Mouse (Mus musculus) hindbrain, postnatal 0 days (tissue): ENCODE results near the gene Alppl2. TPM values are rescaled to one million over a fixed set of nuclear protein-coding genes. Genes with fewer than 3 reads are reported as not detected.
A peak's percentile ranks its signal among the peaks of the same experiment; 100 is the strongest.

Source experiments
- ATAC-seq: fragments of 200-750 bp; cut with Nextera tagmentation; 2 replicates; pipeline ENCODE4 v1.8.0; 2017; ENCODE audit warnings: mild to moderate bottlenecking, moderate TSS enrichment, moderate library complexity
- DNase-seq: peaks from one replicate; pipeline ENCODE4 v3.0.0-alpha.2; 2015; ENCODE audit warnings: low spot score
- H3K27ac ChIP-seq: fragments of 300-500 bp; sonication (generic); 2 replicates; pipeline ENCODE4 v1.5.1; 2014; ENCODE audit warnings: mild to moderate bottlenecking
- H3K27me3 ChIP-seq: fragments of 300-500 bp; sonication (generic); 2 replicates; pipeline ENCODE4 v1.6.1; 2014; ENCODE audit warnings: low read length, mixed read lengths; ENCODE audit not compliant: insufficient read depth
- H3K36me3 ChIP-seq: fragments of 300-500 bp; sonication (generic); 2 replicates; pipeline ENCODE4 v1.6.1; 2014; ENCODE audit warnings: low read length, mixed read lengths; ENCODE audit not compliant: insufficient read depth
- H3K4me1 ChIP-seq: fragments of 300-500 bp; sonication (generic); 2 replicates; pipeline ENCODE4 v1.6.1; 2014; ENCODE audit warnings: antibody characterized with exemption, low read length, mixed read lengths; ENCODE audit not compliant: insufficient read depth
- H3K4me2 ChIP-seq: fragments of 300-500 bp; sonication (generic); 2 replicates; pipeline ENCODE4 v1.6.1; 2014; ENCODE audit warnings: low read depth, mild to moderate bottlenecking, low read length, moderate library complexity, mixed read lengths
- H3K4me3 ChIP-seq: fragments of 300-500 bp; sonication (generic); 2 replicates; pipeline ENCODE4 v1.5.1; 2014; ENCODE audit warnings: low read length
- H3K9ac ChIP-seq: fragments of 300-500 bp; sonication (generic); replicated peaks from 2 replicates; pipeline ENCODE4 v1.6.1; 2014; ENCODE audit warnings: mild to moderate bottlenecking, low read length, moderate library complexity, mixed read lengths
- H3K9me3 ChIP-seq: fragments of 300-500 bp; sonication (generic); 2 replicates; pipeline ENCODE4 v1.6.1; 2016; ENCODE audit warnings: low read length, mixed read lengths
- CTCF ChIP-seq: IDR thresholded peaks from 2 replicates; pipeline ENCODE4 v1.5.1; 2016; ENCODE audit warnings: antibody characterized with exemption, control low read depth, low read depth
- WGBS: fragments of 180-500 bp; shearing (Covaris S2); extraction: QIAGEN DNeasy Blood & Tissue Kit; methylation state at CpG from one replicate; pipeline ENCODE4 v1.1.7; 2014; 5-methylcytosine and 5-hydroxymethylcytosine counted together
- polyA plus RNA-seq: library from polyadenylated mRNA; unstranded; fragments of >200 nt; fragmentation: Nextera tagmentation; extraction: Ambion mirVana; gene quantifications from 2 replicates; pipeline ENCODE4 v1.2.1, GENCODE M21; 2015
- total RNA-seq: library from RNA; depleted of rRNA; stranded (reverse); fragments of >200 nt; gene quantifications from 2 replicates; pipeline ENCODE4 v1.2.3, GENCODE M21; 2014

Gene Alppl2
- total and polyA plus RNA-seq, 2 experiments from 2014 or later, result not detected

DNA sequence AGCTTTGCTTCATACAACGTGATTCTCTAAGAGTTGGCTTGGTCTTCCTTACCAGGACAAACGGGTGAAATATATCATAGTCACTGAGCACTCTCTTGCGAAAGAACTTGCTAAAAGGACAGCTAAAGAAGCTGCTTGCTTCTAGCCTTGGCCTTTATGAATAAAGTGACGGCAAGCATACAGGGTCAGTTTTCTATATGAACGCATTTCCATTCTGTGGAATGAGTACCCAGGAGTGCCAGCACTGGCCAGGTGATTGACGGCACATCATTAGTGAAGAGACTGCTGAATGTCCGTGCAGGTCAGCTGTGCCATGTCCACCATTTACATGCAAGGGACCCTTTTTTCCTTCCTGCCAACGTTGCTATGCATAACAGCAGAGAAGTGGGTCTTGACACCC, 16.8 kb upstream of the Alppl2 start:
- Histone ChIP-seq H3K27me3 (no peaks in the 10 kb centered on the region), H3K4me1 (no peaks in the 10 kb centered on the region), H3K27ac (no peak overlapping the region), H3K4me2 (no peak overlapping the region), H3K4me3 (no peak overlapping the region), H3K9me3 (no peaks in the 10 kb centered on the region), H3K36me3 (no peaks in the 10 kb centered on the region), H3K9ac (no peak overlapping the region)
- 72% methylated on average over 8 of the region's 8 CpGs for WGBS
- no peak for DNase-seq
- no peak for ATAC-seq
- no peak for TF ChIP-seq CTCF

DNA sequence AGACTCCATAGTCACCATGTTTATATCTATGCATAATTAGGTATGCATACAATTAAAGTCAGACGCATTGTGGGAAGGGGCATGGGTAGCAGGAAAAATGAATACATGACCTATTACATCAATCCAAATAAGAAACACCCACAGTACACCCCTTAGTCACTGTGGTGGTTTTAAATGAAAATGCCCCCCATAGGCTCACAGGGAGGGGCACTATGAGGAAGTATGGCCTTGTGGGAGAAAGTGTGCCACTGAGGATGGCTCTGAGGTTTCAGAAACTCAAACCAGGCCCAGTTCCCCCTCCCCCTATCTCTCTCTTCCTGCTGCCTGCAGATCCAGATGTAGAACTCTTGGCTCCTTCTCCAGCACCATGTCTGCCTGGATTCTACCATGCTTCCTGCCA, 14.2 kb upstream of the Alppl2 start:
- Histone ChIP-seq H3K9ac (no peak overlapping the region), H3K36me3 (no peaks in the 10 kb centered on the region)

DNA sequence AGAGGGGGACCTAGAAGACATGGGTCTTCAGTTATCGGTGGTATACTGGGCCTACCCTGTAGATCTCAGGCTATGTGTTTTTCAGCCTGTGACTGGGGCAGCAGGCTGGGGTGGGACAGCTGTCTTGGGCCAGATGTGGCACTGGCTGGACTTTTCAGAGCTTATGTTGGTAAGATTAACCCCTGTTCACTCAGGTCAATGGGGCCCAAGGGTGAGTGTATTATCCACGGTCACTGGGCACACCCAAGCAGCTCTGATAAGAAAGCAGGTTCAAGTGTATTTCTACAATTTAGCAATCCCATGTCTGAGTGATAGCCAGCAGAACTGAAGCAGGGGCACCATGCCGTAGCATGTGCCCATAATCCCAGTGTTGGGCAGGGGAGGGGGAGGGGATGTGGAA, 12.4 kb upstream of the Alppl2 start:
- WGBS, result 89% methylated on average over 3 of the region's 3 CpGs
- TF ChIP-seq CTCF, result no peak
- Histone ChIP-seq H3K36me3 (no peaks in the 10 kb centered on the region), H3K27me3 (no peaks in the 10 kb centered on the region), H3K4me3 (no peak overlapping the region), H3K9me3 (no peaks in the 10 kb centered on the region), H3K27ac (no peak overlapping the region), H3K9ac (no peak overlapping the region), H3K4me2 (no peak overlapping the region), H3K4me1 (no peaks in the 10 kb centered on the region)
- no peak for ATAC-seq
- DNase-seq, result no peak

More for the DNA sequence above, 14.2 kb upstream of the Alppl2 start:
- Histone ChIP-seq H3K4me1 (no peaks in the 10 kb centered on the region), H3K27ac (no peak overlapping the region), H3K4me3 (no peak overlapping the region), H3K27me3 (no peaks in the 10 kb centered on the region), H3K9me3 (no peaks in the 10 kb centered on the region), H3K4me2 (no peak overlapping the region)
- ATAC-seq (no peak), DNase-seq (no peak)
- WGBS, result 66% methylated on average over 1 of the region's 1 CpGs
- TF ChIP-seq CTCF, result no peak

DNA sequence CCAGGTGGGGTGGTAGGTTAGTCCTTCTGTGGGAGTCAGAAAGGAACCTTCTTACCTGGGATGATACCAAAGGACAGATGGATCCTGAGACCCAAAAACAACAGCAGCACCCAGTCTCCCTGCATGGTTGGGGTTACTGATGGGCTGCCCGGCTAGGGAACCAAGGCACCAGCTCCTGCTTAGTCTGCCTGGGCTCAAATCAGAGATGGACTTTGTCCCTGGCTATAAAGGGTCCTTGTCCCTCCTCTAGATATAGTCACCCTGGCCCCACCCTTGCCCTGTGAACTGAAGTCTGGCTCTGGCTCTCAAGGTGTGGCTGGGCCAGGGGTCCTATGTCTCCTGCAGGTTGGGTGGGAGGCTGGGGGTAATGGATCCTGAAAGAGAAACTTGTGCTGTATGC, 11.7 kb upstream of the Alppl2 start, which contains the start of gene Alpi:
Gene Alpi, minus strand, starts transcription at position 196 of the 400 bp plus-strand sequence.
- no peaks in the 10 kb centered on the region for H3K36me3 ChIP-seq
- ATAC-seq (no peak), DNase-seq (no peak)
- WGBS, result 93% methylated on average over 1 of the region's 1 CpGs
- H3K27ac ChIP-seq, result no peak within 1 kb of the TSS
- H3K4me1 ChIP-seq, result no peaks in the 10 kb centered on the region
- H3K4me3 ChIP-seq, result no peak within 1 kb of the TSS
- no peak within 1 kb of the TSS for H3K9ac ChIP-seq
- H3K27me3 ChIP-seq, result no peaks in the 10 kb centered on the region
- H3K4me2 ChIP-seq, result no peak within 1 kb of the TSS
- no peaks in the 10 kb centered on the region for H3K9me3 ChIP-seq
- TF ChIP-seq CTCF, result no peak

DNA sequence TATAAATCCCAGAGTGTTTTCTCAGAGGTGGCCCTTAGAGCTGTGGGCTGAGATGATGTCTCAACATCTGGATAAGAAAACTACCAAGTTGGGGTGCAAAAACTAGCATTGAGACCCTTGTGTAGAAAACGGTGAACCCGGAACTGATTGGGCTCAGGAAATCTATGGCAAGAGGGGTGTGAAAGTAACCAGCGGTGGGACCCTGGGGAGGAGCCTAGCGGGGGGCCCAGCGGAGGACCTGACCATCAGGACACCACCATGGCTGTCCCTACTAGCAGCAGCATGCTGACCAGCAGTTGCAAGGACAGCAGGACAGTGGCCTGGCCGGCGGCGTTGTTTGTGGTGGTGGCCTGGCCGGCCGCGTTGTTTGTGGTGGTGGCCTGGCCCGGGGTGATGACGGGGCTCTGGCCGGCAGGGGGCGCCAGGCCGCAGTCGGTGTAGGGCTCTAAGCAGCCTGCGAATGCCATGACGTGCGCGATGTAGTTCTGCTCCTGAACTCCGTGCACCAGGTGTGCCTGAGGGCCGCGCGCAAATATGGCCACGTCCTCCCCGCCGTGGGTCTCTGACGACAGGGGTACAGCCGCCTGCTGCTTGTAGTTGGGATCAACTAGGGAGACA, 8.7 kb upstream of the Alppl2 start:
- Histone ChIP-seq H3K4me2 (0 out of 2 replicates have a peak overlapping the region, but pooled peaks have one; percentile 21), H3K36me3 (no peaks in the 10 kb centered on the region), H3K4me1 (no peaks in the 10 kb centered on the region), H3K4me3 (no peak overlapping the region), H3K27me3 (no peaks in the 10 kb centered on the region), H3K27ac (no peak overlapping the region), H3K9me3 (no peaks in the 10 kb centered on the region), H3K9ac (no peak overlapping the region)
- peak; percentile 55 for DNase-seq
- TF ChIP-seq CTCF, result peak; percentile 71
- 12% methylated on average over 30 of the region's 30 CpGs for WGBS
- ATAC-seq, result peak; percentile 72; the same call in 1 of the 2 replicates

DNA sequence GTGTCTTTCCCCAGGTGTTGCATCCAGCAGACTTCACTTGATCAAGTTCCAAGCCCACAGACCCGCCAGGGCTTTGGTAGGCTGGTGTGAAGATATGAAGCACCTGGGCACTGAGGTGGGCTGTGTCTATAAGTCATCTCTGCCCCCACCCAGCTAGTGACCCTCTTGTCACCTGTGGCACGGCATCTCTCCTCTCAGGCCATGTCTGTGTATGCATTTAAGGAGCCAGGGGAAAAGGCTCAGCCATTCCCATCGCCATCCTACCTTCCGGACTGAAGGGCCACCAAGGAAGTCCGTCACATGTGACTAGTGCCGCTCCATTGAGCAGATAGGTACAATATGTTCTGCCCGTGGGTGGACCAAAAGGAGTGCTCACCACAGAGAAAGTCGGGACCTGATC, 5.9 kb upstream of the Alppl2 start:
- H3K4me2 ChIP-seq, result no peak overlapping the region
- no peaks in the 10 kb centered on the region for H3K36me3 ChIP-seq
- no peaks in the 10 kb centered on the region for H3K9me3 ChIP-seq
- no peak for TF ChIP-seq CTCF
- 84% methylated on average over 8 of the region's 8 CpGs for WGBS
- no peaks in the 10 kb centered on the region for H3K27me3 ChIP-seq
- ATAC-seq (no peak), DNase-seq (no peak)
- no peak overlapping the region for H3K9ac ChIP-seq
- no peaks in the 10 kb centered on the region for H3K4me1 ChIP-seq
- H3K4me3 ChIP-seq, result no peak overlapping the region
- no peak overlapping the region for H3K27ac ChIP-seq

DNA sequence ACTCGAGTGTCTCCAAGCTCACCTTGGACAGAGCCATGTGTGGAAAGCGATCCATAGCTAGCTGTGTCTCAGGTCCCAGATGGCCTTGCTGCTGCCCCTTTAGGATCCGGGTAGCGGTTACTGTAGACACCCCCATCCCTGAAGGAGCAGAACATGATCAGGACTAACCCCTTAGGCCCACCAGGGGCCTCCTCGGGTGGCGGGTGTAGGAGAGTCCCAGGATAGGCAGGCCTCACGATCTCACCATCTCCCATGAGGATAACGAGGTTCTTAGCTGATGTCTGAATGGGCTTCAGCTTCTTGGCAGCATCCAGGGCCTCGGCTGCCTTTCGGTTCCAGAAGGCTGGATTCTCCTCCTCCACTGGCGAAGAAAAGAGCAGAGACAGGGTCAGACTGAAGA, 477 bp downstream of the Alppl2 start:
- no peak for DNase-seq
- no peak for ATAC-seq
- H3K4me1 ChIP-seq, result no peaks in the 10 kb centered on the region
- 89% methylated on average over 11 of the region's 11 CpGs for WGBS
- TF ChIP-seq CTCF, result no peak
- no peak overlapping the region for H3K9ac ChIP-seq
- H3K27me3 ChIP-seq, result no peaks in the 10 kb centered on the region
- H3K4me2 ChIP-seq, result no peak overlapping the region
- H3K4me3 ChIP-seq, result no peak overlapping the region
- H3K9me3 ChIP-seq, result no peaks in the 10 kb centered on the region
- no peak overlapping the region for H3K27ac ChIP-seq
- H3K36me3 ChIP-seq, result no peaks in the 10 kb centered on the region
